Mouse (Mus musculus): ENCODE results near the gene Ankrd23. TPM values are rescaled to one million over a fixed set of nuclear protein-coding genes. Genes with fewer than 3 reads are reported as not detected.

Gene Ankrd23
- polyA plus RNA-seq, 1 experiment from 2014 or later: 17.0 TPM

DNA sequence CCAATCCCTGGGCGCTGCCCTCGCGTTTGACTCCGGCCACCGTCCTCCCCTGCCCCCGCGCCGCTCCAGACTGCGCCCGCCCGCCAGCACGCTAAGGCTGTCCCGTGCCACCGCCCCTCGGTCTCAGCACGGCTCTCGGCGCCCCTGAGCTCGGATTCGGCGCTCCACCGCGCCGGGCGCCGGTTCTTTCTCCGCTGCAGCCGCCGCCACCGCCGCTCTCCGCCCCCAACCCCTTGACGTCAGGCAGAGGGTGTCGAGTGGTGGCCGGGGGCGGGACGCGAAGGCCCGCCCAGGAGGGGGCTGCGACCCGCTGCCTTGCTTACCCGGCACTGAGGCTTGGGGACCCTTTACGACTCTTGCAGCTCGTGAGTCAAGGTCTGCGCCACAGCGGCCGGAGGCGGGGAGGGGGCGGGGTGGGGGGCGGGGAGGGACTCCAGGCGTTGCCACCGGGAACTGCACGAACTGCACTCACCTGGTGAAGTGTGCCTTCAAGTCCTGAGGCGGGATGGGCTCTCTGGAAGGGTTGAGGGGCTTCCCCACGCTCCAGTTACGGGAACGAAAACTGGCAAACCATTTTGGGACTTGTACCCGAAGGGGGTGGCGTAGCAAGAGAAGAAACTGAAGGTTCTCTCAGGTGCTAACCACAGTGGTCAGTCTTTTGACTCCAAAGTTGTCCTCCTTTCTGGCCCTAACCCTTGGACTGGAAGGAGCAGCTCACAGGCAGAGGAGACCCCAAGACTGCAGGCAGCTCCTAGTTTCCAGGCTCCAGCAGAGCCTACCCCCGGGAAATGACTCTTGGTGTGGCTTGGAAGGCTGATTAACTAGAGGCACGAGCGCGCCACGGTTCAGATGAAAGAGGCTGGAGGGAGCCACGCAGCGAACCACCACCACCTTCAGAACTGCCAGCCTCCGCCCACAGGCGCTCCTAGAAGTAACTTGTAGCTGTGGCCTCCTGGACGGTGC, 21.6 kb upstream of the Ankrd23 start, which contains the start of gene Sema4c:
Gene Sema4c, minus strand, starts transcription at position 319 of the 963 bp plus-strand sequence.
- Histone ChIP-seq H3K4me1 (ENCODE audit: control insufficient read depth, insufficient read depth, low read length) (peaks cover 28% of the 10 kb centered on the region), H3K9me3 (replicated peaks; ENCODE audit: control insufficient read depth, low read length, poor library complexity, severe bottlenecking) (no peaks in the 10 kb centered on the region), H3K4me3 (ENCODE audit: low read depth, low read length) (peak within 1 kb of the TSS; percentile 68), H3K36me3 (ENCODE audit: control insufficient read depth, insufficient read depth, low read length) (peaks cover 3% of the 10 kb centered on the region), H3K27ac (ENCODE audit: low read length) (peak within 1 kb of the TSS; percentile 99), H3K27me3 (ENCODE audit: control insufficient read depth, insufficient read depth, low read depth, low read length) (no peaks in the 10 kb centered on the region), H3K4me2 (ENCODE audit: low read length) (peak within 1 kb of the TSS; percentile 90), H3K9ac (ENCODE audit: low read depth, low read length) (peak within 1 kb of the TSS; percentile 89)
- under 1% methylated on average over 65 of the region's 69 CpGs for WGBS
- ATAC-seq: peak; percentile 55

DNA sequence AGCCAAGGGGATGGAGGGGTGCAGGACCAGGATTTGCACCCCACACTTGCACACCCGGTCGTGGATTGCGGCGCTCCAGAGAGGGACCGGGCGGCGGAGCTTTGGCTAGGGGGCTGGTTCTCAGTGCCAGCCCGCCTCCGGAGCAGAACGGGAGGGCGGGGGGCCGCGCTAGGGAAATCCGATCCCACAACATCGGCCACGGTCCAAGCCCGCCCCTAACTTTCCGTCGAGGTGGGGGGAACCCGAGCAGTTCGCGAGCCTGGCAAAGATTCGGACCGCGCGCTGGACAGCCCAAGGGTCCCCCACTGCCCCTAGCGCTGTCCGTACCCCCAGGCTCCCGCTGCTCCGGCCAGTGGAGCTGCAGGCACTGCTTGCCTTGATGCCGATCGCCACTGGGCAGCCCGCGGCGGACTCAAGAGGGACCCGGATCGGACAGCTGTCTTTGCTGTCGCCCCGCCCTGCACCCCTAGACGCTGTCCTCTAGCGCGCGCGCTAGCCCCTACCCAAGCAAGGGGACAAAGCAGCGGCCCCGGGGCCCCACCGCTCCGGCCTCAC, 20.9 kb upstream of the Ankrd23 start:
- peaks cover 28% of the 10 kb centered on the region for H3K4me1 ChIP-seq (ENCODE audit: control insufficient read depth, insufficient read depth, low read length)
- no peaks in the 10 kb centered on the region for H3K27me3 ChIP-seq (ENCODE audit: control insufficient read depth, insufficient read depth, low read depth, low read length)
- H3K9me3 ChIP-seq (replicated peaks; ENCODE audit: control insufficient read depth, low read length, poor library complexity, severe bottlenecking): no peaks in the 10 kb centered on the region
- ATAC-seq: peak; percentile 60
- H3K36me3 ChIP-seq (ENCODE audit: control insufficient read depth, insufficient read depth, low read length): peaks cover 11% of the 10 kb centered on the region
- peak overlapping the region; percentile 90 for H3K4me2 ChIP-seq (ENCODE audit: low read length)
- peak overlapping the region; percentile 68 for H3K4me3 ChIP-seq (ENCODE audit: low read depth, low read length)
- under 1% methylated on average over 48 of the region's 48 CpGs for WGBS
- H3K27ac ChIP-seq (ENCODE audit: low read length): peak overlapping the region; percentile 99
- peak overlapping the region; percentile 89 for H3K9ac ChIP-seq (ENCODE audit: low read depth, low read length)

DNA sequence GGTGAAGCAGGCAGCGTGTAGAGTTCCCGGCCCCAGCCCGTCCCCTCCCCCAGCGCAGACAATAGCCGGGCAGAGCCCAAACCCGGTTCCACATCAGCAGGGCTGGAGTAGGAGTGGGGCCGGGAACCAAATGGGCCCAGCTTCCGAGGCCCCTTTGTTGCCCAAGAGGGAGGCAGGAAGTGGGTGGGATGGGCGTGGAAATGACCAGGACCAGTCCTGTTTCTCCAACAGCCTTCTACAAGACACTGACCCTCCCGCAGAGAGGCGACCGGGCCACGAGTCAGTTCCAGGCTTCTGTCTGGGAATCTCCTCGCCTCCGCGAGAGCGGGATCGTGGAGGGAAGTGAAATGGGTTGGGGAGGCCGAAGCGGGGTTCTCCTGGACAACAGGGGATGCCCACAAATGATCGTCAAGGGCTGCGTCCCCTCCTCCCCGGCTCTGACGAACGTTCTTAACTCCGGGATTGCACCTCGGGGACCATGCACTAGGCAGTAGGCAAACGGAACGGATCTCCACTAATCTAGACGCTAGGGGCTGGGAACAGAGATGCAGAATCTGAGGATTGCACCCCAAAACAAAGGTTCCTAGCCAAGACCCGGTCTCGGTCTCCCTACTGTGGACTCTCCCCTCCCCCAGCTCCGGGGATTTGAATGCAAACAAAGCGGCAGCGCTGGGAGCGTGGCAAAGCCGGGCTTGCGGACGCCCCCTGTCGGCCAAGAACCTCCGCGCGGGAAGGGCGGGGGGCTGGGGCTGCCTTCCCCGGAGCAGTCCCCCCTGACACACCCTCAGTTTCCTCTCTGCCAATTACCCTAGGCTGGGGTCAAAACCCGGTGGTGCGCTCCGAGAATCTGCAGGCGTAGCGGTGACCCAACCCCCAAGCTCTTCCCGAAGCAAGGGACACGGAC, 20.1 kb upstream of the Ankrd23 start:
- H3K27me3 ChIP-seq (ENCODE audit: control insufficient read depth, insufficient read depth, low read depth, low read length): no peaks in the 10 kb centered on the region
- peak overlapping the region; percentile 68 for H3K4me3 ChIP-seq (ENCODE audit: low read depth, low read length)
- H3K4me1 ChIP-seq (ENCODE audit: control insufficient read depth, insufficient read depth, low read length): peaks cover 28% of the 10 kb centered on the region
- WGBS: under 1% methylated on average over 52 of the region's 52 CpGs
- peak overlapping the region; percentile 99 for H3K27ac ChIP-seq (ENCODE audit: low read length)
- H3K9me3 ChIP-seq (replicated peaks; ENCODE audit: control insufficient read depth, low read length, poor library complexity, severe bottlenecking): no peaks in the 10 kb centered on the region
- peak overlapping the region; percentile 90 for H3K4me2 ChIP-seq (ENCODE audit: low read length)
- peak overlapping the region; percentile 89 for H3K9ac ChIP-seq (ENCODE audit: low read depth, low read length)
- H3K36me3 ChIP-seq (ENCODE audit: control insufficient read depth, insufficient read depth, low read length): peaks cover 18% of the 10 kb centered on the region
- ATAC-seq: peak; percentile 78

DNA sequence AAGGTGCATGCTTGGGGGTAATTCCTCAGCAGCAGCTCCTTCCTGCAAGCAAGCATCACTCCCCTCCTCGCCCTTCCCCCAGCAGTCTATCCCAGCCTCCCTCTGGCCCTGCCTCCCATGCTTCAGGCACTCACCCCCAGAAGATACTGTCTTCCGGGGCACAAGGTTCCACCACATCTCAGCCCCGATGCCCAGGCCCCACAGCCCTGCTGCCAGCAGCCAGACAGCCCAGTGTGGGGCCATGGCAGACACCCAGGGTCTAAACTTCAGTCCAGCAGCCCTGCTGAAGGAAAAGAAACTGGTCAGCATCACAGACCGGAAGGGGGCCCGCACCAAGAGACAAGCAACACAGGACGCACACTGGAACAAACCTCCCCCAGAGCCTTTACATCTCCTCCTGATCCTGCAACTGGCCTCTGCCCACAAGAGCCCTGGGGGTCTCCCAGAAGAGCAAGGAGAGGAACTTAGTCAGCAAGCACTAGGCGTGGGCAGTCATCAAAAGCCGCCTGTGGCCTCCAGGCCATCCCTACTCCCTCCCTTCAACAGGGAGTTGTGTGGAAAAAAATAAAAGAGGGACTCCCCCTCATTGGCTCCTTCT, 19.2 kb upstream of the Ankrd23 start:
- no peak for ATAC-seq
- H3K4me1 ChIP-seq (ENCODE audit: control insufficient read depth, insufficient read depth, low read length): peaks cover 28% of the 10 kb centered on the region
- 2% methylated on average over 8 of the region's 8 CpGs for WGBS

DNA sequence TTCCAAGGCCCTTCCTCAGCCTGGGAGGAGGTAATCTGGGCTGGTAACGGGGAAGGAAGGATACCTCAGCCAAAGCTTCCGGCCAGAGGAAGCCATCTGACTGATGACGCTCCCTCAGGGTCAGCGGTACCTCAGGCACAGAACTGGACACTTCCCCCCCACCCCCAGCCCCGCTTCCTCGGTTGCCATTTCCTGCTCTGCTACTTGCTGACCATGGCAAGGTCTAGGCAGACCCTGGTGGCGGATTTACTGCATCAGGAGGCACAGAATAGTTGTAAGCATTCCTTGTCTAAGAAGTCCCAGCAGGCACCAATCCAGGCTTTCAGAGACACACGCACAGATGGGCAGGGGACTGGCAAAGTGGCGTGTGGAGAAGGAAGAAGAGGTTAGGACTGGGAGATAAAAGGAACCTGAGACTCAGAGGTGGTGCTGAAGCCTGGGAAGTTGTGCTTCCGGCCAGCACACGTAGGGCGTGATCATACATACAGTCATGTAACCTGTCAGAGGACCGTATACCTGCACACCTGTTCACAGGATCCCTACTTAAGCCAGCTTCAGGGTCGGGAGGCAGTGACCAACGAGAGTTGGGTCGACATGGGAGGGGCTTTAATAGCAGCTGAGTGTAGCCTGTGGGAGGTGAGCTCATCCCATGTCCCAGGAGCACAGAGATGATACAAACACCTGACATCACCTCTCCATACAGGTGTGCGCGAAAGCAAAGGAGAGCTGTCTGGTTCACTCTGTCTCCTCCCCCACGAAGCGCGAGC, 18.1 kb upstream of the Ankrd23 start:
- ATAC-seq: no peak
- Histone ChIP-seq H3K4me1 (ENCODE audit: control insufficient read depth, insufficient read depth, low read length) (peaks cover 28% of the 10 kb centered on the region), H3K27ac (ENCODE audit: low read length) (peak overlapping the region; percentile 20; the same call in 1 of the 2 replicates), H3K9ac (ENCODE audit: low read depth, low read length) (peak overlapping the region; percentile 89), H3K27me3 (ENCODE audit: control insufficient read depth, insufficient read depth, low read depth, low read length) (no peaks in the 10 kb centered on the region), H3K36me3 (ENCODE audit: control insufficient read depth, insufficient read depth, low read length) (peaks cover 33% of the 10 kb centered on the region), H3K9me3 (replicated peaks; ENCODE audit: control insufficient read depth, low read length, poor library complexity, severe bottlenecking) (no peaks in the 10 kb centered on the region), H3K4me3 (ENCODE audit: low read depth, low read length) (peak overlapping the region; percentile 68; the same call in 1 of the 2 replicates), H3K4me2 (ENCODE audit: low read length) (peak overlapping the region; percentile 90)
- 74% methylated on average over 21 of the region's 21 CpGs for WGBS

More for the DNA sequence above, 19.2 kb upstream of the Ankrd23 start:
- Histone ChIP-seq H3K4me2 (ENCODE audit: low read length) (peak overlapping the region; percentile 90), H3K27ac (ENCODE audit: low read length) (peak overlapping the region; percentile 99), H3K36me3 (ENCODE audit: control insufficient read depth, insufficient read depth, low read length) (peaks cover 26% of the 10 kb centered on the region), H3K27me3 (ENCODE audit: control insufficient read depth, insufficient read depth, low read depth, low read length) (no peaks in the 10 kb centered on the region), H3K4me3 (ENCODE audit: low read depth, low read length) (peak overlapping the region; percentile 68), H3K9ac (ENCODE audit: low read depth, low read length) (peak overlapping the region; percentile 89), H3K9me3 (replicated peaks; ENCODE audit: control insufficient read depth, low read length, poor library complexity, severe bottlenecking) (no peaks in the 10 kb centered on the region)

DNA sequence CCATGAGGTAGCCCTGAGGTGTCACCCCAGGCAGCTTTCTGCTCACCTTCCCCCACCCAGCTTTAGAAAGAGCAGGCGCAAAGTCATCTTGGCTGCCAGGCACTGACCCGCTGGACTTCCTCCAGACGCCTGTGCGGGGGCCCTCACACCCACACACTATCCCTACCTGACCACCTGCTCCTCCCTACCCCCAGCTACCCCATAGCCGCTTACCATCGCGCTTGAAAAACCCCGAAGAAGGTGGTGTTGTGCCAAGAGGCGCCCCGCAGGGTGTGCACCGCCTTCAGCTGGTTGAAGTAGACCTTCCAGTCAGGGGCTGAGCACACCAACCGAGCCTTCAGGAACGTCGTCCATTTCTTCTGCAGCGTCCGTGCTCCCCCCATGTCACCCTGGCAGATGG, 15.8 kb upstream of the Ankrd23 start:
- no peak for ATAC-seq
- Histone ChIP-seq H3K9me3 (replicated peaks; ENCODE audit: control insufficient read depth, low read length, poor library complexity, severe bottlenecking) (no peaks in the 10 kb centered on the region), H3K9ac (ENCODE audit: low read depth, low read length) (no peak overlapping the region), H3K27ac (ENCODE audit: low read length) (no peak overlapping the region), H3K36me3 (ENCODE audit: control insufficient read depth, insufficient read depth, low read length) (peaks cover 41% of the 10 kb centered on the region), H3K4me1 (ENCODE audit: control insufficient read depth, insufficient read depth, low read length) (peaks cover 35% of the 10 kb centered on the region), H3K27me3 (ENCODE audit: control insufficient read depth, insufficient read depth, low read depth, low read length) (no peaks in the 10 kb centered on the region), H3K4me2 (ENCODE audit: low read length) (no peak overlapping the region), H3K4me3 (ENCODE audit: low read depth, low read length) (no peak overlapping the region)
- WGBS: 84% methylated on average over 16 of the region's 16 CpGs

DNA sequence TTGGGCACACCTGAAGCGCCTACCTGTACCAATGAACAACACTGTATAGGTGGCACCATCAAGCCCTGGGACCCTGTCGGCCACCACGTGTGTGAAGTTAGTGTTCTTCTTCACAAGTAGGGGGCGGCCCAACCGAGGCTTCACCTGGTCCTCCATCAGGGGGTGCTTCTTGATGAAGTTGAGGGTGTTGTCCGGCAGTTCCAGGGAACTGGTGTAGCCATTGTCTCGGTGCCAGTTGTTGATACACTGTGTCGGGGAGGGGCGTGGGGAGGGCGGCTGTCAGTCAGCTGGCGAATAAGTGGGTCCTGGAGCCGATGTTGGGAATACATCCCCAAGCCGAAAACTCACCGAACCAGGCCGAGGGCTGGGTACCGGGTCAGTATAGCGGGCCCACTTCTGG, 15.2 kb upstream of the Ankrd23 start:
- Histone ChIP-seq H3K36me3 (ENCODE audit: control insufficient read depth, insufficient read depth, low read length) (peaks cover 41% of the 10 kb centered on the region), H3K27ac (ENCODE audit: low read length) (no peak overlapping the region), H3K27me3 (ENCODE audit: control insufficient read depth, insufficient read depth, low read depth, low read length) (no peaks in the 10 kb centered on the region), H3K4me1 (ENCODE audit: control insufficient read depth, insufficient read depth, low read length) (peaks cover 37% of the 10 kb centered on the region), H3K9me3 (replicated peaks; ENCODE audit: control insufficient read depth, low read length, poor library complexity, severe bottlenecking) (no peaks in the 10 kb centered on the region), H3K4me3 (ENCODE audit: low read depth, low read length) (no peak overlapping the region), H3K4me2 (ENCODE audit: low read length) (no peak overlapping the region), H3K9ac (ENCODE audit: low read depth, low read length) (no peak overlapping the region)
- 88% methylated on average over 17 of the region's 17 CpGs for WGBS
- no peak for ATAC-seq

All from midbrain, embryonic 16.5 days (tissue).